Mouse (Mus musculus) cortical plate, adult 2 months (tissue): ENCODE results near the gene Spsb3.

Experiments used
- CTCF ChIP-seq: fragments of 200-500 bp; IDR thresholded peaks from 2 replicates; pipeline ENCODE4 v1.5.1; 2011; ENCODE audit warnings: mild to moderate bottlenecking, control low read depth, low read length; ENCODE audit not compliant: insufficient read depth; ENCODE audit errors: extremely low read depth
- POLR2A ChIP-seq: fragments of 200-500 bp; IDR thresholded peaks from 2 replicates; pipeline ENCODE4 v1.6.1; 2011; ENCODE audit warnings: mild to moderate bottlenecking, low read length, control low read depth; ENCODE audit not compliant: insufficient read depth; ENCODE audit errors: extremely low read depth

DNA sequence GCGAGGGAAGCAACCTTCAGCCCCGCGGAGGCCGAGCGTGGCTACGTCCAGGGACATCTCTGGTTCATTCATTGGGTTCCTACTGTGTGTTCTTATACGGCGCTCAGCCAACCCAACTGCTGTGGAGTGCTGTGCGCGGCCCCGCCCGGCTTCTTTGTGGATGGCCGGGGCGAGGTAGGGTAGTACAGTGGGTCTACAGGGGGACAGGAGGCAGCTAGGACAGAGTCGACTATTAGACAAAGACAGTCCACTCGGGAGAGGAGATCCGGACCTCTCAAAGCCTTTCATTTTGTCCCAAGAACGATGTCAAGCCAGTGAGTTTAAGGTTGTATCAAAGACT, 459 bp downstream of the Spsb3 start:
- TF ChIP-seq POLR2A = no peak
- TF ChIP-seq CTCF = no peak
